Mouse (Mus musculus): ENCODE data around the gene Tmod2. TPM values are rescaled to one million over a fixed set of nuclear protein-coding genes. Genes with fewer than 3 reads are reported as not detected.

Gene Tmod2
- 77.4 TPM for polyA plus RNA-seq (2014; fragmentation: Illumina TruSeq; extraction: RNeasy Lipid Tissue Mini Kit (QIAGEN cat#74804); ENCODE audit: low read depth, low replicate concordance)

GRCm38 (mm10) chr9:75610571-75611493 lies at the start of gene Tmod2:
TSS of gene Tmod2 (minus strand) at chr9:75611325.

GRCm38 (mm10) chr9:75625556-75626307 lies 14.6 kb upstream of the Tmod2 start, which contains the start of gene Lysmd2:
TSS of gene Lysmd2 (plus strand) at chr9:75625741.

GRCm38 (mm10) chr9:75559512-75560012 lies 51.6 kb downstream of the Tmod2 start, which contains the start of gene Tmod3:
TSS of gene Tmod3 (minus strand) at chr9:75559657.

Other genes starting within 250 kb of the Tmod2 start
- gene Mapk6, start 201.3 kb downstream of the Tmod2 start, polyA plus RNA-seq (2014; fragmentation: Illumina TruSeq; extraction: RNeasy Lipid Tissue Mini Kit (QIAGEN cat#74804); ENCODE audit: low read depth, low replicate concordance): 292 TPM
- gene Leo1, start 169.8 kb downstream of the Tmod2 start, polyA plus RNA-seq (2014; fragmentation: Illumina TruSeq; extraction: RNeasy Lipid Tissue Mini Kit (QIAGEN cat#74804); ENCODE audit: low read depth, low replicate concordance): 50.3 TPM
- 26.0 TPM for gene Tmod3, start 51.7 kb downstream of the Tmod2 start, polyA plus RNA-seq (2014; fragmentation: Illumina TruSeq; extraction: RNeasy Lipid Tissue Mini Kit (QIAGEN cat#74804); ENCODE audit: low read depth, low replicate concordance)
- gene Lysmd2, start 14.4 kb upstream of the Tmod2 start, polyA plus RNA-seq (2014; fragmentation: Illumina TruSeq; extraction: RNeasy Lipid Tissue Mini Kit (QIAGEN cat#74804); ENCODE audit: low read depth, low replicate concordance): 3.0 TPM
- gene Scg3, start 72.7 kb upstream of the Tmod2 start, polyA plus RNA-seq (2014; fragmentation: Illumina TruSeq; extraction: RNeasy Lipid Tissue Mini Kit (QIAGEN cat#74804); ENCODE audit: low read depth, low replicate concordance): 1.7 TPM
- gene Bmp5, start 164.0 kb upstream of the Tmod2 start, polyA plus RNA-seq (2014; fragmentation: Illumina TruSeq; extraction: RNeasy Lipid Tissue Mini Kit (QIAGEN cat#74804); ENCODE audit: low read depth, low replicate concordance): 1.7 TPM